Mouse (Mus musculus): ENCODE results near the gene Tmem256.
A peak's percentile ranks its signal among the peaks of the same experiment; 100 is the strongest.

Tmem256 gene

DNA sequence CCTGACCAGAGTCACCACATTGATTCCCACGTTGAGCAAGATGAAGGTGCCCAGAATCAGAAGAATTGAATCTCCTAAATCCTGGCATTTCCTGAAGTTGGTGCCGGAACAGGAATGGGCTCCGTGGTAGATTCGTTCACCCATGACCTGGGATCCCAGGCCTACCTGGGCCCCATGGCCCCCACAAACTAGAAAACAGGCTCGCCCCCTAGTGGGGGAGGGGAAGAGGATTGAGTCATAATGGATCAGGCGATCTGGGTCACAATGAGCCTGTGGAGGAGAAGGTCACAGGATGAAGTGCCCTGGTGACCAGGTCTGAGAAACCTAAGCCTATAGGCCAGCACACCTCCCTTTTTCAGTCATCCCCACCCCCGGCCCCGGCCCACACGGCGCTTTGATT lies 23.2 kb upstream of the Tmem256 start, which contains the start of gene Gm39566:
Gene Gm39566 (minus strand): TSS at position 144 of the 400 bp plus-strand sequence.
- DNase-seq (ENCODE audit: low spot score), result no peak

- no peak for DNase-seq (ENCODE audit: low spot score)
These were observed 21.8 kb upstream of the Tmem256 start for GRCm38 (mm10) chr11:69816520-69816919.

DNA sequence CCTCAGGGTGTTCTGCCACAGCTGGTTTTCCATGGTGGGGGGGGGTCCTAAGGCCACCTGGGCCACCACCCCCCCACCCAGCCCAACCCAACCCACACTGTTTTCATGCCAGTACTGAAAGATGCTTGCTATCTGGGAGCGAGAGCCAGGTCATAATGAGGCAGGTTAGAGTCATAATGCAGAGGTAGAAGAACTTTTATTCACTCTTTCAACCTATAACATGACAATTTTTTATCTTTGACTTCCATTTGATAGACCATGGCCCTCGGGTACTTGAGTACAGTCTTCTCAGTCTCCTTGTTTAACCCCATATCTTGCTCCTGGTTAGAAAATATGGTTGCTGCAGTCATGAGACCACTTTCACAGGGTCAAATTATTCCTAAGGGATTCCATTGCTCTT lies 19.9 kb upstream of the Tmem256 start, which contains the start of gene Spem2:
Gene Spem2 (minus strand): TSS at position 101 of the 400 bp plus-strand sequence.
- DNase-seq (ENCODE audit: low spot score), result no peak

GRCm38 (mm10) chr11:69818871-69819270 lies 19.4 kb upstream of the Tmem256 start:
- no peak for DNase-seq (ENCODE audit: low spot score)

GRCm38 (mm10) chr11:69822080-69822479 lies 16.2 kb upstream of the Tmem256 start, which contains the start of gene Spem1:
Gene Spem1, minus strand, starts transcription at chr11:69822180.
- DNase-seq (ENCODE audit: low spot score), result no peak

DNA sequence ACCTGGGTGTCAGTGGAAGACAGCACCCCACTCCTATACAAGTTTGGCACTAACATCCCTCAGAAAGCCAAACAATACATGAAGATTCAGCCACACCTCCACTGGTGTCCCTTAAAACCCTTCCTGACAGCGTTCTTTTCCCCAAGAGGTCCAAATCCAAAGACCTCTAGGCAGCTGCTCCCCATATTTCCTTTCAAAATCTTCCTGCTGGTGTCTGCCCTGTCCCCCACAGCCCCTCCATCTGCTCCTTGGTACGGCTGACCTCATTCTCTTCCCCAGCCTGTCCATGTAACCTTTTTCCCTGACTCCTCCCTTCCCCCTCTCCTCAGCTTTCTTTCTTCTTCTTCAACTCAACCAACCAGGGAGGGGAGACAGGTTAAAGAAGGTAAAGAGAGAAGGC lies 14.9 kb upstream of the Tmem256 start:
- no peak for DNase-seq (ENCODE audit: low spot score)

- no peak for DNase-seq (ENCODE audit: low spot score)
These were observed 9.5 kb upstream of the Tmem256 start for GRCm38 (mm10) chr11:69828832-69829231.

- DNase-seq (ENCODE audit: low spot score), result no peak
These were observed 4.8 kb upstream of the Tmem256 start for GRCm38 (mm10) chr11:69833554-69833953.

DNA sequence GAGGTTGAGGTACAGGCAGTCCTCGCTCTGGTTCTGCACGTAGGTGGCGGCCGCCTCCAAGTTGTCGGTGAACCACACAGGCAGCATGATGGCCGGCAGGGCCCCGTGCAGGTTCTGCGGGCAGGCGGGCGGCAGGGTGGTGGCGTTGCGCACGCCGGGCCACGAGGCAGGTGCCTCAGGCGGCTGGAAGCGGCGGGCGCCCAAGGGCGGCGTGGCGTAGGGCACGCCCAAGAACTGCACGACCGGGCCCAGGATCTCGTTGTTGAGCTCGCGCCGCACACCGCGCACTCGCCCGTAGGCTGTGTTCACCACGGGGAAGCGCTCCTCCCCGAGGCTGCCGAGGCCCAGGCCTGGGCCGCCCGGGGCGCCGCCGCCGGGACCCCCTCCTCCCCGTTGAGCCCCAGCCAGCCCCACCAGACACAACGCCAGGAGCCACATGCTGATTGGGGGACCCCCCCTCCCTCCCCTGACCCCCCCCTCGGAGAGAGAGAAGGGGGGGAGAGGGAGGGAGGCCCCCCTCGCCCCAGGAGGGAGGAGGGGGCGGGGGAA lies 4.2 kb upstream of the Tmem256 start:
- DNase-seq (ENCODE audit: low spot score), result peak; percentile 22

DNA sequence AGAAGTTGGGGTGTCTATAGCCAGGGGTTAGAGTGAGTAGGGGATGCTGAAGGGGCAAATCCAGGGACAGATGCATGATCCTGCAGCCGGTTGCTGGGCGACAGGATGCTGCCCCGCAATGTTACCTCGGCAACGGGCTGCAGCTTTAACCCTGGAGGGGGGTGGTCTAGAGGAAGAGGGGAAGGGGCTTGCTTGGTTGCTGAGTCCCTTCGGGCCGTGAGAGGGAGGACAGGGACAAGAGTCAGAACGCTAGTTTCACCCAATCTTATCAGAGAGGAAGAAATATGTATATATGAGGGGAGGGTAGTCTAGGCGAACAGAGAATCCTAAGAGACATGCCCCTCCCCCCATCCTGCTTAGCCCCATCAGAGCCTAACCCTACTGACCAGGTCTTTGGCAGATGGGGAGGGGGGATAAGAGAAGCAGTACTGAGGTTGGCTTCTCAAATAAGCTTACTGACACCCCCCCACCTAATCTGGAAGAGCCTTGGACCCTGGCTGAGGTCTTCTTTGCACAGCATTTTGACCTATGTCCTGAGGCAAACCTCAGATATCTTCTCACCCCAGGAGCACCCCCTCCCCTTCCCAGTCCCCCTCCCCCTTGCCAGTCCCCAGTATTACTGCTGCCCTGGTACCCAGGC lies 2.9 kb upstream of the Tmem256 start:
- DNase-seq (ENCODE audit: low spot score), result no peak

DNA sequence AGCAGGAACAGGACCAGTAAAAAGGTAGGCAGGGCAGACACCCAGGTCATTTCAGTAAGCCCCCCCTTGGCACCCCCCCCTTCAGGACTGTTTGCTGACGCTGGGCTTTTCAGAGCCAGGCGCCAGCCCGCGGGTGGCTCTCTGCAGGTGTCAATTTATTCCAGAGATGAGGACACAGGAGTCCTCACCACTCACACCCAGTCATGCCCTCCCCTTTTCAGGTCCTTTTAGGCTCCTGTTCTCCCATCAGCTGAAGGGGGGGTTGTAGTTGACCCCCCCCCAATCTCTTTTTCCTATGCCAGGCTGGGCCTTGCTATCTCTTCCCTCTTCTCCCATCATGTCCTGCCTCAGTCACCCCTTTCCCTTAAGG lies 2.4 kb upstream of the Tmem256 start:
- DNase-seq (ENCODE audit: low spot score), result no peak

- DNase-seq (ENCODE audit: low spot score), result peak; percentile 13
These were observed 1.4 kb upstream of the Tmem256 start for GRCm38 (mm10) chr11:69836703-69837576.

DNA sequence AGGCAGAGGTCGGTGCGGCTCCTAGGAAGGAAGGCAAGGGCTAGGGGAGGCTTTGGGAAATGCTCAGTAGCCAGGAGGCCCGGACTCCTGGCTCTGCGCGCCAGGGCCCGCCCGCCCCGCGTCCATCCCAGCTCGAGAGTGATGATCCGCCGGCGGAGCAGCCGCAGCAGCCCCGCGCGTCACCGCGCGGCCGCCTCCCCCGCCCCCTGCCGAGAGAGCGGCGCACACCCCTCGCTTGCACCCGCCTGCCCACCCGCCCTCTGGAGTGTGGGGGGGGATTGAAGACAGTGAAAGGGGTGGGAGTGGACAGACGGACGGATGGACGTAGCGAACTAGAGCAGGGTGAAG lies 736 bp upstream of the Tmem256 start, which contains the start of gene Nlgn2:
Gene Nlgn2 (minus strand): TSS at position 181 of the 348 bp plus-strand sequence.
- no peak for DNase-seq (ENCODE audit: low spot score)

DNA sequence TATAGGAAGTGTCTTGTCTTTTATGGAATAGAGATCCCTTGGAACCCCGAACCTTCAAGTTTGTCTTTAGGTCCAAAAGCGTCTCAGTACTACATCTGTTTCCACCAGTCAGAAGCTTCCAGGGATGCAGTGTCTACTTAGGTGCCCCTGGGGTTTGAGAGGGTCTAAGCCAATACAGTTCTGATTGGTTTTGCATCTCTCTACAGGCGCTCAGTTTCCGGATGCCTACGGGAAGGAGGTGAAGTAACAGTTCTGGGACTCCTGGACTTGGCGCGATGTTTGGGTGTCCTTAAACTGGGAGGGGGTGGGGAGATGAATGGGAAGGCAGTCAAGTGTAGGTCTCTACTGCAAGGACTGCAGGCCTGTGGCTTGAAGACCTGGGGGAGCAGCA lies 395 bp downstream of the Tmem256 start:
- DNase-seq (ENCODE audit: low spot score), result no peak

DNA sequence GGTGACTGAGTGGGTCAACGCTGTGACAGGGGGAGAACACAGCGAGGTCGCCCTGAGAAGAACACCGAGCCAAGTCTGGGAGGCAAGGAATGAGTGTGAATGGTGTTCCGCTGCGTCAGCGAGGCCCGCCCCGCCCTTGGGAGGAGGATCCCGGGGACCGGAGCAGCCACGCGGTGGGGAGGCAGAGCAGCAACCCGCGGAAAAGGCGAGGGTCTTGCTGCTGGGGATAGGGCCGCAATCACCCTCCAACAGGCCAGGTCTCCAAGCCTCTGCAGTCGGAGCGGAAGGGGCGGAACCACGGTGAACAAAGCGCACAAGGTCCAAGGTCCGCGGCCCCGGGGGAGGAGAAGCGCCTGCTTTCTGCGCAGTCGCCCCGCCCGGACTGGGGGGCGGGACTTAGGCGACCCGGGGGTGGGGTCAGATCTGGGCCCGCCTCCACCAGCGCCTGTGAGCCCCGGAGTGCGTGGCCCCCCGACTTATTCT lies 7.9 kb downstream of the Tmem256 start, which contains the start of gene Plscr3:
Gene Plscr3 (plus strand): TSS at position 179 of the 483 bp plus-strand sequence.
- peak; percentile 97 for DNase-seq (ENCODE audit: low spot score)

- peak; percentile 54 for DNase-seq (ENCODE audit: low spot score)
These were observed 8.7 kb downstream of the Tmem256 start for GRCm38 (mm10) chr11:69846738-69847688.

- DNase-seq (ENCODE audit: low spot score), result no peak
These were observed 9.7 kb downstream of the Tmem256 start for GRCm38 (mm10) chr11:69848021-69848420.

DNA sequence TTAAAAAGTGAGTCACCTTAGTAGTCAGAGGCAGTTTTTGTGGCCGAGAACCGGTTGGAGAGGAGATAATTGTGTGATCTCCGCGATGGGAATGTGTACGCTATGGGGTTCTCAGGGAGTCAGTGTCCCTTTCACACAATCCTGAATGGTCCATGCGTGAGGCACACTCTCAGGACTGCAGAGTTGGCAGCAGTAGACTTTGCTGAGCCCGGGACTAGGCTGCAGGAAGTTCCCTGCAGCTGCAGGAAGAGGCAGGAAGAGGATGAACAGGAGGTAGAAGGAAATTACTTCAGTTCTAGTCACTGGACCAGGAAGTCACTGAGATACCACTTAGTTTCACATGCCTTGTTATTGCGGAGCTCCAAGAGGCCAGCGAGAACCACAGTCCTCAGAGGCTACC lies 10.8 kb downstream of the Tmem256 start:
- DNase-seq (ENCODE audit: low spot score), result no peak

- DNase-seq (ENCODE audit: low spot score), result no peak
These were observed 11.6 kb downstream of the Tmem256 start for GRCm38 (mm10) chr11:69849884-69850283.

DNA sequence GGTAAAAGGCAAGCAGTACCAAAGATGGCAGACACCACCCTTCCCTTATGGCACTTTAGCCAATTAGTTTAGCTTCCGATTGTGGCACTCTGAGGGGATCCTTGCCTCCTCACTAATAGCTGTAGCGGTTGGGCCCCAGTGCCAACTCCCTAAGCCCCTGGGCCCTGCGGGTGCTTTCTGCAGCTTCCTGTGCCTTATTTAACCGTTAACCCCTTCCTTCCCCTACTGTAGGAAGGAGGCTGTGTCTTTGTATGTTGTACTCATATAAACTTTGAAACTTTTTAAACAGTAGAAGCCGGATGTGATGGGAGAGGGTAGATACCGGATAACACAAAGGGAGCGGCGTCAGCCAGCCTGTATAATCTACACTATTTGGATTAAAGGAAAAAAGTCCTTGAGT lies 12.4 kb downstream of the Tmem256 start:
- DNase-seq (ENCODE audit: low spot score), result no peak

DNA sequence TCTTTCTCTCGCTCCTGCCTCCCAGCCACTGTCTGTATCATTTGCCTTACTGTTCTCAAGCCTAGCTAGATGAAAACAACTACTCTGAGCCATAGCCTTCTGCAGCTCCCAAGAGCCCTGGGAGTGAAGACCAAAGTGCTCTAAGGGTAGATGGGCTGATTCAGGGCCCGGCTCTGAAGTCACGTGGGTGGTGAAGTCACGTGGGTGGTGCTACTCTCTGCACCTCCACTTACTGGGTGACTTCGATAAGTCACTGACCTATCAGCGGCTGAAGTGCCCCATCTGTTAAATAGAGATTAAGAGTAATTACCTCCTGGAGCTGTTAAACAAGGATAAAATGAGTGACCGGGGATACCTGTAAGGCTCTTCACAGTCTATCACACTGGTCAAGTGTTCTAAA lies 15.7 kb downstream of the Tmem256 start:
- DNase-seq (ENCODE audit: low spot score), result peak; percentile 68

GRCm38 (mm10) chr11:69854680-69855079 lies 16.4 kb downstream of the Tmem256 start:
- no peak for DNase-seq (ENCODE audit: low spot score)

All from yolk sac, embryonic 10.5 days (tissue).